Mouse (Mus musculus) kidney, adult 2 months (tissue): Measurements from ENCODE around the gene Sat2. TPM values are rescaled to one million over a fixed set of nuclear protein-coding genes. Genes with fewer than 3 reads are reported as not detected.

Source experiments
- DNase-seq: peaks from one replicate; pipeline ENCODE4 v3.0.0; 2021
- H3K27ac ChIP-seq: fragments of 200-500 bp; 2 replicates; pipeline ENCODE4 v1.5.1; 2012; ENCODE audit warnings: low read depth, low read length, control low read depth, inconsistent platforms; ENCODE audit not compliant: insufficient read depth
- H3K27me3 ChIP-seq: fragments of 200-500 bp; replicated peaks from 2 replicates; pipeline ENCODE4 v1.6.1; 2012; ENCODE audit warnings: mild to moderate bottlenecking, moderate library complexity, low read length, inconsistent platforms; ENCODE audit not compliant: control insufficient read depth, insufficient read depth
- H3K36me3 ChIP-seq: fragments of 200-500 bp; 2 replicates; pipeline ENCODE4 v1.6.1; 2012; ENCODE audit warnings: mild to moderate bottlenecking, moderate library complexity, low read length, inconsistent platforms; ENCODE audit not compliant: control insufficient read depth, insufficient read depth
- H3K4me1 ChIP-seq: fragments of 200-500 bp; 2 replicates; pipeline ENCODE4 v1.6.1; 2011; ENCODE audit warnings: low read length; ENCODE audit not compliant: control insufficient read depth, insufficient read depth
- H3K4me3 ChIP-seq: fragments of 200-500 bp; 2 replicates; pipeline ENCODE4 v1.5.1; 2011; ENCODE audit warnings: mild to moderate bottlenecking, low read depth, low read length, control low read depth; ENCODE audit not compliant: insufficient read depth
- CTCF ChIP-seq: fragments of 200-500 bp; conservative IDR thresholded peaks from 2 replicates; pipeline ENCODE4 v1.5.1; 2011; ENCODE audit warnings: low read depth, mild to moderate bottlenecking, control low read depth, low read length, moderate library complexity, mixed read lengths; ENCODE audit not compliant: insufficient read depth, insufficient read length
- POLR2A ChIP-seq: fragments of 200-500 bp; IDR thresholded peaks from one replicate; pipeline ENCODE4 v1.6.1; 2011; ENCODE audit warnings: low read depth, low read length, control low read depth
- WGBS: fragments of 180-500 bp; shearing (Covaris S2); methylation state at CpG from one replicate; pipeline ENCODE4 v1.1.7; 2018; 5-methylcytosine and 5-hydroxymethylcytosine counted together
- polyA plus RNA-seq: library from polyadenylated mRNA; depleted of rRNA; stranded (reverse); fragments of >200 nt; gene quantifications from 2 replicates; pipeline ENCODE4 v1.2.3, GENCODE M21; 2012

Gene Sat2
- polyA plus RNA-seq, 1 experiment = 18.8 TPM

- H3K4me1 ChIP-seq = no peaks in the 10 kb centered on the region
- TF ChIP-seq POLR2A (no peak), CTCF (no peak)
- H3K4me3 ChIP-seq = no peak overlapping the region
- H3K27me3 ChIP-seq = no peaks in the 10 kb centered on the region
- 90% methylated on average over 22 of the region's 22 CpGs for WGBS
- 0 out of 2 replicates have a peak, but pooled peaks cover 2% of the 10 kb centered on the region for H3K36me3 ChIP-seq
- H3K27ac ChIP-seq = no peak overlapping the region
- DNase-seq = no peak
Measured at GRCm38 (mm10) chr11:69589207-69589834, 32.5 kb upstream of the Sat2 start.

- 93% methylated on average over 8 of the region's 8 CpGs for WGBS
- Histone ChIP-seq H3K36me3 (0 out of 2 replicates have a peak, but pooled peaks cover 2% of the 10 kb centered on the region), H3K4me1 (no peaks in the 10 kb centered on the region)
Measured at GRCm38 (mm10) chr11:69590622-69591021, 31.2 kb upstream of the Sat2 start.

GRCm38 (mm10) chr11:69591424-69591823 is 30.4 kb upstream of the Sat2 start:
- H3K4me1 ChIP-seq = no peaks in the 10 kb centered on the region
- no peak overlapping the region for H3K27ac ChIP-seq
- TF ChIP-seq CTCF (no peak), POLR2A (no peak)
- no peak overlapping the region for H3K4me3 ChIP-seq
- H3K36me3 ChIP-seq = 0 out of 2 replicates have a peak, but pooled peaks cover 2% of the 10 kb centered on the region
- no peaks in the 10 kb centered on the region for H3K27me3 ChIP-seq
- DNase-seq = no peak
- 93% methylated on average over 3 of the region's 3 CpGs for WGBS

More at GRCm38 (mm10) chr11:69590622-69591021, 31.2 kb upstream of the Sat2 start:
- no peaks in the 10 kb centered on the region for H3K27me3 ChIP-seq
- H3K4me3 ChIP-seq = no peak overlapping the region
- H3K27ac ChIP-seq = no peak overlapping the region
- DNase-seq = no peak
- TF ChIP-seq CTCF (no peak), POLR2A (no peak)

GRCm38 (mm10) chr11:69591899-69592637 is 29.8 kb upstream of the Sat2 start:
- H3K4me3 ChIP-seq = no peak overlapping the region
- no peak for DNase-seq
- no peaks in the 10 kb centered on the region for H3K4me1 ChIP-seq
- H3K36me3 ChIP-seq = 0 out of 2 replicates have a peak, but pooled peaks cover 2% of the 10 kb centered on the region
- no peak overlapping the region for H3K27ac ChIP-seq
- H3K27me3 ChIP-seq = no peaks in the 10 kb centered on the region
- 77% methylated on average over 7 of the region's 7 CpGs for WGBS
- no peak for TF ChIP-seq CTCF
- TF ChIP-seq POLR2A = no peak

GRCm38 (mm10) chr11:69592799-69593198 is 29.0 kb upstream of the Sat2 start:
- no peak for TF ChIP-seq POLR2A
- no peak for TF ChIP-seq CTCF

GRCm38 (mm10) chr11:69594853-69595252 is 27.0 kb upstream of the Sat2 start:
- Histone ChIP-seq H3K4me3 (no peak overlapping the region), H3K4me1 (no peaks in the 10 kb centered on the region; the same call in 1 of the 2 replicates), H3K27ac (no peak overlapping the region), H3K27me3 (no peaks in the 10 kb centered on the region), H3K36me3 (0 out of 2 replicates have a peak, but pooled peaks cover 2% of the 10 kb centered on the region)
- TF ChIP-seq POLR2A = no peak
- TF ChIP-seq CTCF = no peak
- 94% methylated on average over 6 of the region's 6 CpGs for WGBS
- no peak for DNase-seq

More at GRCm38 (mm10) chr11:69592799-69593198, 29.0 kb upstream of the Sat2 start:
- 85% methylated on average over 4 of the region's 4 CpGs for WGBS
- Histone ChIP-seq H3K36me3 (0 out of 2 replicates have a peak, but pooled peaks cover 2% of the 10 kb centered on the region), H3K4me1 (no peaks in the 10 kb centered on the region), H3K4me3 (no peak overlapping the region), H3K27ac (no peak overlapping the region), H3K27me3 (no peaks in the 10 kb centered on the region)
- no peak for DNase-seq

- Histone ChIP-seq H3K4me1 (peaks cover 2% of the 10 kb centered on the region; the same call in 1 of the 2 replicates), H3K4me3 (no peak overlapping the region), H3K27me3 (no peaks in the 10 kb centered on the region), H3K27ac (no peak overlapping the region), H3K36me3 (no peaks in the 10 kb centered on the region)
- DNase-seq = no peak
- WGBS = 37% methylated on average over 9 of the region's 9 CpGs
- TF ChIP-seq POLR2A (no peak), CTCF (no peak)
Measured at GRCm38 (mm10) chr11:69599436-69599835, 22.4 kb upstream of the Sat2 start.
